Mouse (Mus musculus): ENCODE results near the gene Coq8b.

DNA sequence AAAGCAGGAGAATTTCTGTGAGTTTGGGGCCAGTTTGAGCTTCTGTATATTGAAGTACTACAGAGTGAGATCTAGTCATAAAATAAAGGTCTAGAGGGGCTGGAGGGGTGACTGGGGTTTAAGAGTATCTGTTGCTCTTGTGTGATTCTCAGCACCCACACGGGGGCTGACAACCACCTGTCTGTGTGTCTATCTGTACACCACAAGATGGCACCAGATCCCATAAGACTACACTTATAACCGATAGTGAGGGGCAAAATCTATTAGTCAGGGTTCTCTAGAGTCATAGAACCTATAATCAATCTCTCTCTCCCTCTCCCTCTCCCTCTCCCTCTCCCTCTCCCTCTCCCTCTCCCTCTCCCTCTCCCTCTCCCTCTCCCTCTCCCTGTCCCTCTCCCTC lies 57.7 kb downstream of the Coq8b start:
- no peak for TF ChIP-seq GATA1 (IDR thresholded peaks at IDR 0.05; ENCODE audit: borderline replicate concordance, low read length)
- TF ChIP-seq FLI1 (IDR thresholded peaks at IDR 0.05; ENCODE audit: low read length): no peak

Data from megakaryocyte, embryonic 14.5 days (primary cell).